Mouse (Mus musculus): ENCODE data around the gene Rab42.

Rab42 gene

DNA sequence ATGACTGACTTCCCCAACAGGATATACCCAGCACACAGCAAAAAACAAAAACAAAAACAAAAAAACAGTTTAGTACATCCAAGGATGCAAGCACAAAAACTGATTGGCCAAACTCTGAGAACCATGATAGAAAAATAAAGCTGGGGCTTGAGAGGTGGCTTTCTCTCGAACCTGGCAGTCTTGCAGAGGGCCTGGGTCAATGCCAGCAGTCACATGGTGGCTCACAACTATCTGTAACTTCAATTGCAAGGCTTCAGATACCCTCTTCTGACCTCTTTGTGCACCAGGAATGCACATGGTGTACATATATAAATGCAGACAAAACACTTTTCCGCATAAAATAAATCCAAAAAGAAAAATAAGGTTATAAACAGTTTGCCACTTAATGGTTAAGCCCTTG, 30.0 kb downstream of the Rab42 start:
- DNase-seq (ENCODE audit: low spot score in 2 of 2) = no peak

DNA sequence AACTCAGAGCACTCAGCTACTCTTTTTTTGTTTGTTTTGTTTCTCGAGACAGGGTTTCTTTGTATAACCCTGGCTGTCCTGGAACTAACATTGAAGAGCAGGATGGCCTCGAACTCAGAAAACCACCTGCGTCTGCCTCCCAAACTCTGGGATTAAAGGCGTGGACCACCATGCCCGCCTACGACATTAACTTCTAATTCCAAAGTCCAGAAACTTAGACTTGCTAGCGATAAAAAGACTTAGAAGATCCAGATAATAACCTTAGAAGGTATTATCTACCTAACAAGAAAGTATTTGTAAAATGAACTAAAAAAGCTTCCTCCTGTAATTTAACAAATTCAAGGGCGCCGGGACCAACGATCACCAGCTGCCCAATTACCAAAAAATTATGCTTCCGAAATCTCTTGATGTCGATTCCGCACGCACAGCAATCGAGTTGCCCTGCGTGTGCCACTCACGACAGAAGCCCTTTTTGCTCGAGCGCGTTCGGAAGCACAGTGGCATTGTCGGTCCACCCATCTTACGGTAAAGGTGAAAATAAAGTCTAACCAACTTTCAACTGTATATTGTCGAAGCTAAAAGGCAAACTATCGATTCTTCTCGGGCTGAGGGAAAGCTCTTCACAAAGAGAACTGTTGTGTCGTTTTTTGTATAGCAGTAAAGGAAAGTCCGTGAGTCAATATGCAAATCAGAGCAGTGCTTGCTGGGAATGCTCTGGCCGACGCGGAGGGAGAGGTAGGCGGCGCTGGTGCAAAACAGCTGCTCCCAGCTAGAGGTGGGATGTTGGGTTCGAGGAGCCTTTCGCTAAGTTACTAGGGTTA, 33.2 kb downstream of the Rab42 start:
- peak; percentile 77 for DNase-seq (ENCODE audit: low spot score in 2 of 2)

DNA sequence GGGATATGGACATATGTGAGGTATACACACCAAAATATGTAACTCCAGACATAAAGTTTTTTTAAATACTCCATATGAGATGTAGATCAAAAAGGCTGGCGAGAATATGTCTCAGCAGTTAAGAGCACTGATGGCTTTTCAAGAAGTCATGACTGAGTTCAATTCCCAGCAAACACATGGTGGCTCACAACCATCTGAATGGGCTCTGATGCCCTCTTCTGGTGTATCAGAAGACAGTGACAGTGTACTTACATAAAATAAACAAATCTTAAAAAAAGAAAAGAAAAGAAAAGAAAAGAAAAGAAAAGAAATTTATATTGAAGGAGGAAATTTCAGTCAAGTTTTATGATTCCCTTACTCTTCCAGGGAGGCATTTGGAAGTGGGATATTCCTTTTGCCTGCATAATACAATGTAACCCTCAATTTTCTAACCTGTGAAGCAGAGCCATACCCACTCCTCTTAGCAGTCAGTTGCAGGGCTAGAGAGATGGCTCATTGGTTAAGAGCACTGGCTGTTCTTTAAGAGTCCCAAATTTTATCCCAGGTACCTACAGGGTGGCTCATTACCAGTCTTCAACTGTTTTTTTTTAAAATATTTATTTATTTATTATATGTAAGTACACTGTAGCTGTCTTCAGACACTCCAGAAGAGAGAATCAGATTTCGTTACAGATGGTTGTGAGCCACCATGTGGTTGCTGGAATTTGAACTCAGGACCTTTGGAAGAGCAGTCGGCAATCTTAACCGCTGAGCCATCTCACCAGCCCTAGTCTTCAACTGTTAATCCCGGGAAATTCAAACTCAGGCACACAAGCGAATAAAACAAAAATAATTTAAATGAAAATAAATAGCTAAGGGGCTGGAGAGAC, 34.1 kb downstream of the Rab42 start:
- no peak for DNase-seq (ENCODE audit: low spot score in 2 of 2)

DNA sequence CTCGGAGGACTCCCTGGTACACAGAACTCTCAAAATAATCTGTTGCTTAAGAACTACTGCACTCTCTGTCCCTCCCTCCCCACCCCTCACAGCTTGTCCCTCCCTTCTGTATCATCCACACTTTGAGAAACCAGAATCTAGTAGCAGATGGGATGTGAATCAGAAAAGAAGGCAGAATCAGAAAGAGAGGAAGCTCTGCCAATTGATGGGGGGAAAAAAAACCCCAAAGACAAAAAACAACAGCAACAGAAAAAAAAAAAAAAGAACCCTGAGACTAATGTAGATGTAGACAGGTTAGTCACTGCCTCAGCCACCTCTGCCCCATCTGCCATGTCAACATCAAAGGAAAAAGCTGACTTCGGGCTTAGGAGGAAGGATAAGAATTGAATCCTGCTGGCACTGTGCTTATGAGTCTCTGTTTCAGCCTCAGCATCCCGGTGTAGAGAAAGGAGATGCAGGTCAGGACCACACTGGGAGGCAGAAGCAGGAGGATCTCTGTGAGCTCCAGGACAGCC, 36.3 kb downstream of the Rab42 start:
- DNase-seq (ENCODE audit: low spot score in 2 of 2) = no peak

DNA sequence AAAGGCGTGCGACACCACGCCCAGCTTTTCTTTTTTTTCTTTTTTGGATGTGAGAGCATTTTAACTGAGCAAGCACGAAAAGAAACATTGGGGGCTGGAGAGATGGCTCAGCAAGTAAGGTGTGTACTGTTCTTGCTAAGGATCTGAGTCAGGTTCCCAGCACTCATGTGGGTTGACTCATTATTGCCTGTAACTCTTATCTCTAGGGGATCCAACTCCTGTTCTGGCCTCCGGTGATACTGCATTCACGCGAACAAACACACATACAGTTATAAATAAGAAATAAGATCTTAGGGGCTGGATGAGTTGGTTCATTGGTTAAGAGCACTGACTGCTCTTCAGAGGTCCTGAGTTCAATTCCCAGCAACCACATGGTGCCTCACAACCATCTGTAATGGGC, 39.9 kb downstream of the Rab42 start:
- no peak for DNase-seq (ENCODE audit: low spot score in 2 of 2)

DNA sequence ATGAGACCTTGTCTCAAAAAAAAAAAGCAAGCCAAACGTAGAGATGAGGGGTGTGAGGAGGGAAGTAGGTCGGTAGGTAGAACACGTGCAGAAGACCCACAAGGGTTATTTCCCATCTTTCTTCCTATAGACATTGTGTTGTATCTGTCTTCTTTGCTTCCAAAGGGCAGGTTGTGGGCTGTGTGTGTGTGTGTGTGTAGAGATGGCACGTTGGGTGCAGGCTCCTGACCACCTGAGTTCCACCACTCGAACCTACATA, 40.9 kb downstream of the Rab42 start:
- DNase-seq (ENCODE audit: low spot score in 2 of 2) = no peak

DNA sequence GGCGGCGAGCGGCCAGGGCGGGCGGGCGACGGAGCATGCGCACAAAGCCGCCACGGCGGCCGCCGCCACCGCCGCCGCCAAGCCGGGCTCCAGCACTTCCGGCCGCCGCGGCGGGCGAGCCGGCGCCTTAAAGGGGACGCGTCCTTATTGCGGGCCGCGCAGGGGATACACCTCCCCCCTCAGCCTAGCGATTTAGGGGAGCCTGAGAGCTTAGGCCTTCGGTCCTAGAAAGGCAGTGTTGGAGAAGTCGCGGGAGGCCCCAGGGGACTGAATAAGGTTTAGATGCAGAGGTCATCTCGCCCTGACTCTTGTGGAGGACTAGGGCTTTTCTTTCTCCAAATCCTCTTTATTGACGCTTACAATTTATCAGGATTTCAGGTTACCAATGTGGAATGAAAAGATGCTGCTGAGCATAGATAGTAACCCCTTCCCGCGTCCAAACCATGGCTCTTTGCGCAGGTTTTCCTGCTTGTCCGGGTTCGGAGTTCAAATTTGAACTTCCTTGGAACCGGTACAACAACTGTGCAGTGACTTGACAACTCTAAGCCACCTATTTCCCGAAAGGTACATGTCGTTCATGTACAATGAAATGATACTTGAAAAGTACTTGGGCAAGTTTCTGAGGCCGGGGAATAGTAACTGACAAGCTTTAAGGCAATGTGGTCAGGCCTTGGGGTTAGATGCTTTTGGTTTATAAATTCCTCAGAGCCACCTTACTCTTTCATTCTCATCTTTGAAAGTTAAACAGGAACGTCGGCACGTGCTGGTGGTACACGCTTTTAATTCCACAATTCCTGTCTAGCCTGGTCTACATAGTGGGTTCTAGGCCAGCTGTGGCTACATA, 41.4 kb downstream of the Rab42 start, which contains the start of gene Gmeb1:
TSS of gene Gmeb1 (minus strand) at position 89 of the 844 bp plus-strand sequence.
- DNase-seq (ENCODE audit: low spot score in 2 of 2) = peak; percentile 55 to 75

DNA sequence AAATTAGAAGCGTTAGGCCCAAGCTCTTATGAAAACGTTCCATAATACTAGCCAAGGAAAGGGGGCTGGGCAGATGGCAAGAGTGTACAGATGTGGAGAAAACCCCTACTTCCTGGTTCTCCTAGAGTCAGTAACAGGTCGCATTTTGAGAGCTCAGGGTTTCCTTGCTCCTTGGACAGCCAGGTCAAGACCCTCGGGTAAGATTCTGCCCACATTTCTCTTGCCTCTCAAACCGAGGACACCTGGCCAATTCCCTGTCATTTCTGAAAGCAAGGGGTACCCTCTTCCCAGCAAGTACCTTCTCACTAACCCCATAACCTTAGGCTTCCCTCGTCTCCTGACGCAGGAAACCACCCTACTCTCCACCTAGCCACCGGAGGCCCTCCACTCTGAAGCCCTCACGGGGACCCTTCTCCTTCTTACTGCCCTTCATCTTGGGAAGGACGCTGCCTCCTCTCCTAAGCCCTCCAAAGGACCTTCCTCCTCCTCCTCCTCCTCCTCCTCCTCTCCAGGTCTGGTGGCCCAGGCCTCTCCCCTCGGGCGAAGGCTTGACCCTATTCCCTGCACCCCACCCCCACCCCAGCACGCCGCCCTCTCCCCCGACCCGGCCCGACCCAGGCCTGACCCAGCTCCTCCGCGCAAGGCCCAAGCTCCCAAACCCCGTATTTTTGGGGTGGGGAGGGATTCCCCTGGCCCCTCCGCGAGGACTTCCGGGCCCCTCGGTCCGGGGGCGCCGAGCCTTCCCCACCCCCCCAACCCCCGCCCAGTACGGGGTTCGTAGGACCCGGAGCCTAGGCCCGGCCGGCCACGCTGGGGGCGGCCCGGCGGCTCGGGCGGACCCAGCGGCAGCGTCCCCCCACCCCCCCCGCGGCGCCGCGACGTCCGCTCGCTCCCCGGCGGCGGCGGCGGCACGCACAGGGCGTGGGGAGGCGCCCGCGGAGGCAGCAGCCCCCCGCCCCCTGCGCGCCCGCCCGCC, 42.5 kb downstream of the Rab42 start:
- DNase-seq (ENCODE audit: low spot score in 2 of 2) = peak in 1 of 2 experiments; percentile 36

DNA sequence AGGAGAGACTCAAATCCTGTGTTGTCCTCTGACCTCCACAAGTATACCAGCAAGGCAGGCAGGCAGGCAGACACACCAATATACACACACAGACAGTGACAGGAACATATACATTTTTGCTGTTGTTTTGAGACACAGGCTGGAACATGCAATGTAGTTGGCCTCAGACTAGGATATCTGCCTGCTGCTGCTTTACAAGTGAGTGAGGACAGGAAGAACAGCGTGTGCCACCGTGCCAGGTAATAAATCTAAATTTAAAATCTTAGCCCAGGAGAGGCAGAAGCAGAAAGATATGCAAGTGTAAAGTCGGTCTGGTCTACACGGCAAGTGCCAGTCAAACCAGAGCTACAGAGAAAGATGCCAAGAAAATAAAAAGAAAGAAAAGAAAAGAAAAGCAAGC, 43.9 kb downstream of the Rab42 start:
- DNase-seq (ENCODE audit: low spot score in 2 of 2) = no peak

DNA sequence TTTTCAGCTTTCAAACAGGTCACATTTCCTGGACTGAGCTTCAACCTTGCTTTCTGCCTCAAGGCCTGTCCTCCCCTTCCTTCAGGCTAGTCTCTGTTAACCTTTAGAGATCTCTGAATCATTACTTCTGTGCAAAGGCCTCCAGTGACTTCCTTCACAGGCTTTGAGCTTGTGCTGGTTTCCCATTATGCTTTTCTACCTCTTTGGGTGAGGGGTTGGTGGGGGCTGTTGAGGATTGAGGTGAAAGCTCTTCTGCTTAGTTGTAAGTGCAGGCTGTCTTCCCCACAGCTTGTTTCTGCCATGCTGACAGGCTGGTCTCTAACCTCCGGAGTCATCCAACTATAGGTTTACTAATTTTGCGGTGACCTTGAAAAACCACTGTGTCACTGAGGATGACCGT, 46.8 kb downstream of the Rab42 start:
- DNase-seq (ENCODE audit: low spot score in 2 of 2) = no peak

DNA sequence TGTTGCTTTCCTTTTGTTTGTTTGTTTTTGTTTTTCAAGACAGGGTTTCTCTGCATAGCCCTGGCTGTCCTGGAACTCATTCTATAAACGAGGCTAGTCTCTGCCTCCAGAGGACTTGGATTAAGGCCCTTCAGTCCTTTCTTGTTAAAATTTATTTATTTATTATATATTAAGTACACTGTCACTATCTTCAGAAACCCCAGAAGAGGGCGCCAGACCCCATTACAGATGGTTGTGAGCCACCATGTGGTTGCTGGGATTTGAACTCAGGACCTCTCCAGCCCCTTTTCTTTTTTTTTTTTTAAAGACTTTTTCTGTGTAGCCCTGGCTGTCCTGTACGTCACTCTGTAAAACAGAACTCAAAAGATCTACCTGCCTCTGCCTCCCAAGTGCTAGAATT, 48.2 kb downstream of the Rab42 start:
- no peak for DNase-seq (ENCODE audit: low spot score in 2 of 2)

DNA sequence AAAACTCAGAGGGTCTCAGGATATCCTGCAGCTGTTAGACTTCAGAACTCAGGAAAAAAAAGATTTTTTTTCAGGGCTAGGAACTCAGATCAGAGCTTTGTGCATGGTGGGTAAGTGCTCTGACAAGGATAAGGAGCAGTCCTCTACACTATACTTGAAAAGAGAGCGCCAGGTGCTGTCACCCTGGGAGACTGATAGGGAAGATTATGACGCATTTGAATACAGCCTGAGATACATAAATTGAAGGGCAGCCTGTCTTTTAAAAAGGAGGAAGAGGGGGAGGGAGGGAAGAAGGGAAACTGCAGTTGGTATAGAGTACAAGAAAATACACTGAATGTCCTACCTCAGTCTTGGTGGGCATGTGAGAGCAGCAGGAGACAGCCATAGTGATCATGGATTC, 49.6 kb downstream of the Rab42 start:
- DNase-seq (ENCODE audit: low spot score in 2 of 2) = no peak

DNA sequence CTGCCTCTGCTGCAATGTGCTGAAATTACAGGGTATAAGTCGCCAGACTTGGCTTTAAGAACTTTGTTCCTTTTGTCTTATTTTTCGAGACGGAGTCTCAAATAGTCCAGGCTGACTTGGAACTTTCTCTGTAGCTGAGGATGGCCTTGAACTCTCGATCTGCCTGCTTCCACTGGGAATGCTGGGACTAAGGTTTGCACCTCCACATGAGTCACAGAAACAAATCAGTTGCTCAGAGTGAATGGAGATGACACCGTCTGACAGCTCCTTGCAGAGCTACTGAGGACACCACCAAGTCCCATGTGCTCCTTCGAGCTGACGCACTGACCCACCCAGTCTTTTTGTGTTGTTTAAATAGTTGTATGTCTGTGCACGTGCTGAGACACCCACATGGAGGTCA, 50.1 kb downstream of the Rab42 start:
- no peak for DNase-seq (ENCODE audit: low spot score in 2 of 2)
